Mouse (Mus musculus): ENCODE results near the gene Rapgef4.

DNA sequence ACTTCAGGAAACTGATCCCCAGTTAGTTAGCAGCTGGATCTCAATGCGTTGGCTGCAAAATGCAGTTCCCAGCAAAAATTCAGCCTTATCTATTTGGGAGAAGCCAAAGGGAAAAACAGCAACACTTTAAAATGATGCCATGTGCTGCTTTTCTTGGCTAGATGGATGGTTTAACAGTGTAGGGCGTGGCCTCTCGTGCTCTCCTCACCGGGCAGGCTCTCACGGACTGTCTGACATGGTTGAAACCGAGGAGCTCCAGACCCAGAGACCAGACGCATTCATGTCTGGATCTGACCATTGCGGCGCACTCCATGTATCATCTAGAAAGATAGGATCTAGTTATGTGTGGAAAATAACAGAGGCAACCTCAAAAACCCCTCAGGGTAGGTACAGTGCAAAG, 87.5 kb downstream of the Rapgef4 start:
- TF ChIP-seq CTCF (IDR thresholded peaks at IDR 0.05; ENCODE audit: control insufficient read depth, insufficient read depth, insufficient read length) (no peak), CEBPB (IDR thresholded peaks at IDR 0.05; ENCODE audit: low read depth) (no peak), USF1 (IDR thresholded peaks at IDR 0.05; ENCODE audit: low read depth) (no peak), MAX (IDR thresholded peaks at IDR 0.05) (no peak)
